ENCODE assay signal across 12 mouse cellular contexts in genomic region chr19:43667430-43667809, GRCm38 (mm10). TPM values are rescaled to one million over a fixed set of nuclear protein-coding genes. Genes with fewer than 3 reads are reported as not detected.
A peak's percentile ranks its signal among the peaks of the same experiment; 100 is the strongest.
DNase-seq lines count a peak whose midpoint lies in the region; ATAC-seq and TF ChIP-seq lines count a peak whose summit lies in the region.
"Had no signal": no experiment of that assay in that cellular context is flagged by ENCODE, and none has a peak within 500 bp of the region (broad histone marks: within the 10 kb centered on the region; RNA-seq: fewer than 3 reads in every experiment).

No protein-coding gene starts in this region.

- no peak overlapping the region for H3K4me3 ChIP-seq in kidney, adult 2 months (ENCODE audit: insufficient read depth, low read depth, low read length)
- no peak overlapping the region for H3K4me3 ChIP-seq in kidney, embryonic 15.5 days (replicated peaks)
- no peak overlapping the region for H3K4me3 ChIP-seq in cortical plate, adult 2 months (ENCODE audit: insufficient read depth, low read length)
- H3K4me3 ChIP-seq: embryonic facial prominence, embryonic 10.5 days; forebrain, embryonic 13.5 days; liver, embryonic 15.5 days had no signal

- TF ChIP-seq POLR2A in kidney, adult 2 months (IDR thresholded peaks at IDR 0.05; ENCODE audit: low read depth, low read length) = no peak
- TF ChIP-seq POLR2A in cortical plate, adult 2 months (IDR thresholded peaks at IDR 0.05; ENCODE audit: extremely low read depth, insufficient read depth, low read length) = no peak

- TF ChIP-seq CTCF in kidney, adult 2 months (conservative IDR thresholded peaks at IDR 0.05; ENCODE audit: insufficient read depth, insufficient read length, low read depth, low read length) = 0 out of 2 replicates have a peak, but pooled peaks have one; percentile 16
- TF ChIP-seq CTCF in cortical plate, adult 2 months (IDR thresholded peaks at IDR 0.05; ENCODE audit: extremely low read depth, insufficient read depth, low read length) = 0 out of 2 replicates have a peak, but pooled peaks have one; percentile 0

- DNase-seq in kidney, adult 2 months = no peak
- DNase-seq in 3T3-L1 (ENCODE audit: low read depth, low spot score) = peak; percentile 67
- no peak for DNase-seq in ovary, postnatal 10 days (ENCODE audit: low spot score)
- DNase-seq in adrenal gland, adult 8-10 months = no peak
- no peak for DNase-seq in gastrocnemius, postnatal 25 days

- no peak for ATAC-seq in kidney, embryonic 15.5 days (replicated peaks; ENCODE audit: low FRiP score)
- ATAC-seq in CD4-positive, CD25-positive, alpha-beta regulatory T cell, adult 4 months = peak; percentile 56
- ATAC-seq: forebrain, embryonic 13.5 days had no signal

- no peak overlapping the region for H3K27ac ChIP-seq in kidney, adult 2 months (ENCODE audit: insufficient read depth, low read depth, low read length)
- H3K27ac ChIP-seq in kidney, embryonic 15.5 days = no peak overlapping the region
- no peak overlapping the region for H3K27ac ChIP-seq in cortical plate, adult 2 months (ENCODE audit: insufficient read depth, low read length)
- H3K27ac ChIP-seq: embryonic facial prominence, embryonic 10.5 days; forebrain, embryonic 13.5 days; liver, embryonic 15.5 days had no signal

- H3K4me2 ChIP-seq in kidney, embryonic 15.5 days = no peak overlapping the region
- H3K4me2 ChIP-seq: forebrain, embryonic 13.5 days; liver, embryonic 15.5 days had no signal

- H3K9me3 ChIP-seq in kidney, embryonic 15.5 days (replicated peaks) = no peaks in the 10 kb centered on the region
- H3K9me3 ChIP-seq: embryonic facial prominence, embryonic 10.5 days; forebrain, embryonic 13.5 days; liver, embryonic 15.5 days had no signal

- H3K4me1 ChIP-seq in kidney, adult 2 months (ENCODE audit: control insufficient read depth, insufficient read depth, low read length) = peaks cover 5% of the 10 kb centered on the region; the same call in 1 of the 2 replicates
- peaks cover 6% of the 10 kb centered on the region; the same call in 1 of the 2 replicates for H3K4me1 ChIP-seq in kidney, embryonic 15.5 days
- no peaks in the 10 kb centered on the region for H3K4me1 ChIP-seq in cortical plate, adult 2 months (ENCODE audit: control insufficient read depth, insufficient read depth, low read length)

- H3K27me3 ChIP-seq in kidney, adult 2 months (replicated peaks; ENCODE audit: control insufficient read depth, insufficient read depth, low read length) = no peaks in the 10 kb centered on the region
- no peaks in the 10 kb centered on the region for H3K27me3 ChIP-seq in kidney, embryonic 15.5 days
- H3K27me3 ChIP-seq: forebrain, embryonic 13.5 days; liver, embryonic 15.5 days had no signal

- no peaks in the 10 kb centered on the region; the same call in 1 of the 2 replicates for H3K36me3 ChIP-seq in kidney, adult 2 months (ENCODE audit: control insufficient read depth, insufficient read depth, low read length)
- H3K36me3 ChIP-seq in kidney, embryonic 15.5 days = peaks cover 29% of the 10 kb centered on the region

- 56% methylated on average over 4 of the region's 4 CpGs for WGBS in kidney, adult 2 months
- 59% methylated on average over 4 of the region's 4 CpGs for WGBS in kidney, embryonic 15.5 days

- no peak overlapping the region for H3K9ac ChIP-seq in kidney, embryonic 15.5 days
- H3K9ac ChIP-seq: forebrain, embryonic 13.5 days; liver, embryonic 15.5 days had no signal

RNA-seq across cellular contexts. Expression of gene Slc25a28, which starts 7.3 kb away (rescaled TPM):
- polyA plus RNA-seq in kidney, adult 2 months (2012; rRNA removed) = 83.2 and 93.1 TPM in 2 replicates
- polyA plus RNA-seq in kidney, embryonic 15.5 days (2015; fragmentation: Nextera tagmentation; extraction: Ambion mirVana) = 13.7 and 14.3 TPM in 2 replicates
- polyA plus RNA-seq in CD4-positive, CD25-positive, alpha-beta regulatory T cell, adult 4 months (2017; shearing (Covaris generic)) = 10 to 100 TPM in 1 of 2 experiments, 1 to 10 TPM in 1; 9.8 to 12.6 TPM
- 106 and 113 TPM in 2 replicates for polyA plus RNA-seq in cortical plate, adult 2 months (2012; rRNA removed)
- total RNA-seq in adrenal gland, adult 8-10 months (2022) = 100 to 1,000 TPM in 1 of 4 experiments, 10 to 100 TPM in 3; 78.4 to 112 (median 83.7) TPM
- 10 to 100 TPM; 18.0 to 18.9 TPM for total RNA-seq in gastrocnemius, postnatal 25 days (2021)

RNA-seq across cellular contexts. Expression of gene Entpd7, which starts 22.1 kb away (rescaled TPM):
- 6.1 and 6.5 TPM in 2 replicates for polyA plus RNA-seq in kidney, adult 2 months (2012; rRNA removed)
- polyA plus RNA-seq in kidney, embryonic 15.5 days (2015; fragmentation: Nextera tagmentation; extraction: Ambion mirVana) = 12.3 and 14.4 TPM in 2 replicates
- polyA plus RNA-seq in CD4-positive, CD25-positive, alpha-beta regulatory T cell, adult 4 months (2017; shearing (Covaris generic)) = 1 to 10 TPM; 6.7 to 7.1 TPM
- polyA plus RNA-seq in cortical plate, adult 2 months (2012; rRNA removed) = 9.5 and 10.5 TPM in 2 replicates
- 10 to 100 TPM; 18.1 to 27.3 (median 23.6) TPM for total RNA-seq in adrenal gland, adult 8-10 months (2022)
- 1 to 10 TPM; 1.8 TPM for total RNA-seq in gastrocnemius, postnatal 25 days (2021)

RNA-seq across cellular contexts. Expression of gene Nkx2-3, which starts 55.3 kb away (rescaled TPM):
- polyA plus RNA-seq in kidney, adult 2 months (2012; rRNA removed) = not detected in 2 replicates
- polyA plus RNA-seq in kidney, embryonic 15.5 days (2015; fragmentation: Nextera tagmentation; extraction: Ambion mirVana) = 0.26 and 0.48 TPM in 2 replicates
- polyA plus RNA-seq in CD4-positive, CD25-positive, alpha-beta regulatory T cell, adult 4 months (2017; shearing (Covaris generic)) = not detected
- not detected in 2 replicates for polyA plus RNA-seq in cortical plate, adult 2 months (2012; rRNA removed)
- not detected for total RNA-seq in adrenal gland, adult 8-10 months (2022)
- not detected for total RNA-seq in gastrocnemius, postnatal 25 days (2021)
- total RNA-seq: layer of hippocampus, postnatal 25 days had no signal
